Mouse (Mus musculus) C2C12 (cell line): ENCODE measurements around the gene Synm.

Experiments
- CEBPB ChIP-seq: IDR thresholded peaks from one replicate; pipeline ENCODE4 v1.6.1; 2011; ENCODE audit warnings: low read depth, mild to moderate bottlenecking, control low read depth, moderate library complexity
- CTCF ChIP-seq: IDR thresholded peaks from one replicate; pipeline ENCODE4 v1.5.1; 2011; ENCODE audit not compliant: control insufficient read depth, insufficient read depth, insufficient read length
- FOSL1 ChIP-seq: IDR thresholded peaks from one replicate; pipeline ENCODE4 v1.8.0; 2011; ENCODE audit warnings: mild to moderate bottlenecking, low read length; ENCODE audit not compliant: poor library complexity, insufficient read depth, severe bottlenecking
- MAX ChIP-seq: IDR thresholded peaks from one replicate; pipeline ENCODE4 v1.6.1; 2011; ENCODE audit warnings: mild to moderate bottlenecking, control low read depth
- MYOD1 ChIP-seq: IDR thresholded peaks from one replicate; pipeline ENCODE4 v1.6.1; 2011; ENCODE audit warnings: low read depth; ENCODE audit not compliant: control insufficient read depth, insufficient read length
- MYOG ChIP-seq: IDR thresholded peaks from one replicate; pipeline ENCODE4 v1.6.1; 2011; ENCODE audit not compliant: control insufficient read depth, insufficient read length; ENCODE audit errors: extremely low read depth

DNA sequence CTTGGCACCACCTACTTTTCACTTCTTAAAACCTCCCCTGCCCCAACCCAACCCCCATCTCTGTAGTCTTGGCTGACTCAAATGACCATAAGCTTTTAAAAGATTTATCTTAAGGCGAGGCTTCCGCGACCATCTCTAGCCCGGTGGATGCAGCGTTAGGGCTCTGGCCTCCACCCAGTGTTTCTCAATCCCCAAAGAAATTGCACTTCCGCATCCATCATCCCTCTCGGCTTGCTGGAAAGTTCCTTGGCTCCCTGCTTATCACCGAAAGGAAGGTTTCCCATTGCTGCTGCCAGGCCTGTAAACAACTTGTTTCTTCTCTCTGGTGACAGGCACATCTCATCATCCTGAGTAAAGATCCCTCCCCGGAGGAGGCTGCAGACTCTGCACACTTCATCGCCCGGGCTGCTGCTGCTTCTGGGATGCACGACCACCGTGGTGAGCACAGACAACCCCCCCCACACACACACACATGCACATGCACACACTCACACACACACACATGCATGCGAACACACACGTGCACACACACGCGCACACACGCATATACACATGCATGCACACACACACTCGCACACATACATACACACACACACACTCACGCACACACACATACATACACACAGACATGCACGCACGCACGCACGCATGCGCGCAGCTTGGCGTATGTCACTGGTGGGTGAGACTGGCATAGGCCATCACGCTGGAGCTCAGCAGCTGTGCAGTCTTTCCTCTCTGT, 61.5 kb downstream of the Synm start:
- TF ChIP-seq MYOD1 (no peak), CTCF (no peak), CEBPB (no peak), FOSL1 (no peak), MYOG (no peak), MAX (no peak)
